Mouse (Mus musculus) erythroblast, embryonic 14.5 days (primary cell): ENCODE measurements around the gene Il18bp. TPM values are rescaled to one million over a fixed set of nuclear protein-coding genes. Genes with fewer than 3 reads are reported as not detected.
"Not testable (repeated sequence)": the region's sequence is repeated elsewhere in the genome, so short reads cannot be mapped to it uniquely, and the experiment has no call there.

Experiments
- H3K27me3 ChIP-seq: 2 replicates; pipeline ENCODE4 v1.6.1; 2012; ENCODE audit warnings: inconsistent platforms; ENCODE audit not compliant: control insufficient read depth
- H3K36me3 ChIP-seq: 2 replicates; pipeline ENCODE4 v1.6.1; 2012; ENCODE audit warnings: mild to moderate bottlenecking, inconsistent platforms; ENCODE audit not compliant: control insufficient read depth
- H3K4me1 ChIP-seq: 2 replicates; pipeline ENCODE4 v1.6.1; 2012; ENCODE audit warnings: inconsistent platforms; ENCODE audit not compliant: control insufficient read depth
- H3K4me3 ChIP-seq: replicated peaks from 2 replicates; pipeline ENCODE3; 2012; ENCODE audit warnings: moderate library complexity, mild to moderate bottlenecking, inconsistent platforms
- H3K9me3 ChIP-seq: 2 replicates; pipeline ENCODE4 v1.6.1; 2012; ENCODE audit warnings: low read length, inconsistent platforms, mixed read lengths; ENCODE audit not compliant: control insufficient read depth
- GATA1 ChIP-seq: IDR thresholded peaks from 2 replicates; pipeline ENCODE4 v1.6.1; 2012; ENCODE audit warnings: low read length, inconsistent platforms, mixed read lengths
- TAL1 ChIP-seq: IDR thresholded peaks from 3 replicates; pipeline ENCODE4 v1.6.1; 2012; ENCODE audit warnings: low read length, inconsistent platforms, mixed read lengths
- polyA plus RNA-seq: library from polyadenylated mRNA; stranded (reverse); fragments of >175 nt; gene quantifications from 2 replicates; pipeline ENCODE4 v1.2.3, GENCODE M21; 2012

Il18bp gene
- polyA plus RNA-seq, result 0.67 and 1.0 TPM in 2 replicates

DNA sequence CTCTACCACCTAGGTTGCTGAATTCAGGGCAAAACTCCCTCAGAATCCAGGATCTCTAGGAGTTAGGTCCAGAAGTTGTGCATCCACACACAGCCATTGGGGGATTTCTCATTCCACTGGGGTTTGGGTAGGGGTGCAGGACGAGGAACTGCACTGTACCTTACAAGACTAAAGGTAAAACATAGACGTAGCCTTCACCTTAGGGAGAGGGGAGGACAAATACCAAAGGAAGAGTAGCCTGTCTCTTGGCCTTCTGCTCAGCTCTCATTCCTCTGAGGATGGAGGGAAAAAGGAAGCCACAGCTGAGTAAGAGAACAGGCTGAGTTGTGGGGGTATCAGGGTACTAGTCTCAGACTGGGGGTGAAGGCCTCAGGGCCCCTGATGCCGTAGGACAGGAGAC, at the start of gene Il18bp:
Gene Il18bp, minus strand, starts transcription at position 101 of the 400 bp plus-strand sequence.
- H3K4me1 ChIP-seq, result peaks cover 6% of the 10 kb centered on the region; the same call in 1 of the 2 replicates
- H3K4me3 ChIP-seq, result no peak within 1 kb of the TSS
- peaks cover 98% of the 10 kb centered on the region for H3K36me3 ChIP-seq
- H3K9me3 ChIP-seq, result no peaks in the 10 kb centered on the region
- H3K27me3 ChIP-seq, result no peaks in the 10 kb centered on the region
- TF ChIP-seq TAL1 (no peak), GATA1 (no peak)

DNA sequence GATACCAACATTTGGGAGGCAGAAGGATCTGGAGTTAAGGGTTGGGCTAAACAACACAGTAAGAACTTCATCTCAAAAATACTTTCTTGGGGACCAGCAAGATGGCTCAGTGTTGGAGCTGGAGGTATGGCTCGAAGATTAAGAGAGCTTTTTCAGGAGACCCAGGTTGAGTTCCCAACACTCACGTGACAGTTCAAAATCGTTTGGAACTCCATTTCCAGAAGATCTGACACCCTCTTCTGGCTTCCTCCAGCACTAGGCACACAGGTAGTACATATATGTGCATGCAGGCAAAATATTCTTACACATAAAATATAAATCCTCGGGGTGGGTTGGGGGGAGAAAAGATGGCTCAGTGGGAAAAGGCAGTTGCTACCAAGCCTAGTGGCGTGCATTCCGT, 47.9 kb upstream of the Il18bp start:
- TF ChIP-seq TAL1 (no peak), GATA1 (no peak)
- Histone ChIP-seq H3K4me1 (peaks cover 47% of the 10 kb centered on the region), H3K9me3 (no peaks in the 10 kb centered on the region), H3K4me3 (peak overlapping the region; percentile 86), H3K27me3 (no peaks in the 10 kb centered on the region), H3K36me3 (peaks cover 37% of the 10 kb centered on the region)

DNA sequence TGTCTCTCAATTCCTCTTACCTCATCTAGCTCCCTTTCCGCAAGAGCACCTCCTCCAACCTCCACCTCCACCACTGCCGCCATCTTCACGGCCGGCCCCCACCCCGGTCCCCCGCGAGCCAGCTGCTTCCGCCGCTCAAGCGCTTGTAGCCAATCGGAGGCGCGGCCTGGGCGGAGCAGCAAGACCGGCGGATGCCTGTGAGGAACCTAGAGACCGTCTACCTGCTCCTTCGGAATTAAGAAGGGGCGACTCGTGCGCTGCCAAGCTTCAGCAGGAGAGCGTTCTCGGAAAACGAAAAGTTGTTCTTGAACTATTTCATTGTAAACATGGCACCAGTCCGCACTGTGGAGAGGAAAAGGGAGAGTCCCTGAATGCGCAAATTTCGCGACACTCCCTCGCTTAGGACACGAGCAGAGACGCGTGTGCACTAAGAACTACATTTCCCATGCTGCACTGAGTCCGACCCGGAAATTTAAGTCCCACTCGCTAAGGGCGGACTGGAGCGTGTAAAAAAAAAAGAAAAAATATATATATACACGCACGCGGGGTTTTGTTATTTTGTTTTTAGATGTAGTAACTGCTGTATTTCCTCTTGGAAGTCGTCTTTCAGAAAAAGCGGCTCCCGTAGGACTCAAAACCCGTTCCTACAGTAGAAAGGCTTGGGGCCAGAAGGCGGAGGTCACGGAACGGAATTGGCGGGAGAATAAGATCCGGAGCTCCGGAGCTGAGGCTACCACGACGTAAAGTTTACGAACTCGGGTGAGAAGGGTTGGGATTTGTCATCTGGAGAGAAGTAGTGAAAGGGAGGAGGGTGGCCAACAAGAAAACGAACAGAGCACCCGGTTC, 46.8 kb upstream of the Il18bp start, which contains the start of the genes Rnf121, Xndc1 and Xntrpc:
Gene Rnf121, minus strand, starts transcription at position 424 of the 846 bp plus-strand sequence.
Gene Xndc1, plus strand, starts transcription at position 466 of the 846 bp plus-strand sequence.
Gene Xntrpc, plus strand, starts transcription at position 668 of the 846 bp plus-strand sequence.
- H3K9me3 ChIP-seq, result no peaks in the 10 kb centered on the region
- H3K4me3 ChIP-seq, result peak within 1 kb of the TSS; percentile 86
- H3K27me3 ChIP-seq, result no peaks in the 10 kb centered on the region
- peaks cover 52% of the 10 kb centered on the region for H3K4me1 ChIP-seq
- peaks cover 27% of the 10 kb centered on the region for H3K36me3 ChIP-seq
- TF ChIP-seq GATA1, result no peak
- no peak for TF ChIP-seq TAL1

GRCm38 (mm10) chr7:102064655-102065045, 46.2 kb upstream of the Il18bp start:
- no peak for TF ChIP-seq GATA1
- TF ChIP-seq TAL1, result no peak
- Histone ChIP-seq H3K9me3 (no peaks in the 10 kb centered on the region), H3K4me1 (peaks cover 52% of the 10 kb centered on the region), H3K36me3 (peaks cover 26% of the 10 kb centered on the region), H3K27me3 (no peaks in the 10 kb centered on the region), H3K4me3 (peak overlapping the region; percentile 86)

- Histone ChIP-seq H3K9me3 (no peaks in the 10 kb centered on the region), H3K27me3 (no peaks in the 10 kb centered on the region), H3K4me3 (peak overlapping the region; percentile 86), H3K4me1 (peaks cover 52% of the 10 kb centered on the region), H3K36me3 (peaks cover 28% of the 10 kb centered on the region)
- TF ChIP-seq GATA1 (no peak), TAL1 (no peak)
These were observed 45.4 kb upstream of the Il18bp start for GRCm38 (mm10) chr7:102063891-102064290.

DNA sequence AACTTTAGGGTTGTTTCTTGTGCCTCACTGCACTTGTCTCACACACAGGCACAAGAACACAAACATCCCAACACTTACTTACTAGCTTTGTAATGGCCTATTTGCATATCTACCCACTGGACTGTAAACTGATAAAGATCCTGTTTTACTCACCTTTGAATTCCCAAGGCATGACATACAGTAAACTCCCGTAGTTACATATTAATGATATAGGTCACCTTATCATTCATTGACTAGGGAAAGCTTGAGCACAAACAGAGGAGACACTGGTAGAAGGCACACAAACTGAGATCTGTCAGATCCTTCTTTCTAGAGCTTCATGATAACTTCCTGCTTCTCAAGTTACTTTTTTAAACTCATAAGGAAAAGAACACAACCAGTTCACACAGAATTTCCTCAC, 43.7 kb upstream of the Il18bp start:
- Histone ChIP-seq H3K4me3 (no peak overlapping the region), H3K36me3 (peaks cover 30% of the 10 kb centered on the region), H3K9me3 (no peaks in the 10 kb centered on the region), H3K4me1 (peaks cover 44% of the 10 kb centered on the region), H3K27me3 (no peaks in the 10 kb centered on the region)
- TF ChIP-seq GATA1 (no peak), TAL1 (no peak)

DNA sequence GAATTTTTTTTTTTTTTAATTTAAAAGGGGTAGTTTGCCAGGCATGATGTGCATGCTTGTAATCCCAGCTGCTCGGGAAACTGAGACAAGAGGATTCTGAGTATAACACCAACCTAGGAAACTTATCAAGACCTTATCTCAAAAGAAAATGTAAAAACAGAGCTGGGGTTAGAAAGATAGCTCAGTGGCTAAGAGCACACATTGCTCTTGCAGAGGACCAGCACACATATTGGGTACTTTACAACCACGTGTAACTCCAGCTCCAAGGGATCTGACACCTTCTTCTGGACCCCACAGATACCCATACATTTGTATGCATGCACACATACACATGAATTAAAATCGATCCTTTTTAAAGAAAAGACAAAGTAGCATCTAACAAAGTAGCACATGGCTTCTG, 42.9 kb upstream of the Il18bp start:
- H3K36me3 ChIP-seq, result peaks cover 34% of the 10 kb centered on the region
- TF ChIP-seq TAL1 (no peak), GATA1 (no peak)
- H3K4me1 ChIP-seq, result peaks cover 38% of the 10 kb centered on the region
- no peak overlapping the region for H3K4me3 ChIP-seq
- H3K9me3 ChIP-seq, result no peaks in the 10 kb centered on the region
- no peaks in the 10 kb centered on the region for H3K27me3 ChIP-seq

GRCm38 (mm10) chr7:102048524-102048923, 30.0 kb upstream of the Il18bp start:
- H3K9me3 ChIP-seq, H3K4me1 ChIP-seq, H3K4me3 ChIP-seq, H3K27me3 ChIP-seq: not testable (repeated sequence)
- H3K36me3 ChIP-seq, result peaks cover 19% of the 10 kb centered on the region

DNA sequence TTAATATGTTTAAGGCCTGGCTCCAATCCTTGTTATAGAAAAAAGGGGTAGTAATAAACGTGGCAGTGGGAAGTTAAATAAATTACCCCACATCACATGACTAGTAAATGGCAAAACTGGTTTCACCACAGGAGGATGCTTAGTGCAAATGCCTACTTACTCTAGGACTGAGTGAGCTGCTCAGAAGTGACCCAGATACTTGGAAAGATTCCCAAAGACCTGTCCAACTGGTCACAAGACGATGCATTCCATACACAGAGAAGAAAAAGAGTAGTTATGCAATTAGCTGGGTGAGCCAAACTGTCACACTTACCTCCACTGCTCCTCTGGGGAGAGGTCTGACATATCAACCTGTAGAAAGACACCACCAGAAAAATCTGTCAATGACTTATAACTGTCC, 23.8 kb upstream of the Il18bp start:
- TF ChIP-seq TAL1, result no peak
- TF ChIP-seq GATA1, result no peak
- Histone ChIP-seq H3K9me3 (no peaks in the 10 kb centered on the region), H3K4me3 (no peak overlapping the region), H3K27me3 (no peaks in the 10 kb centered on the region), H3K4me1 (no peaks in the 10 kb centered on the region), H3K36me3 (peaks cover 56% of the 10 kb centered on the region)

DNA sequence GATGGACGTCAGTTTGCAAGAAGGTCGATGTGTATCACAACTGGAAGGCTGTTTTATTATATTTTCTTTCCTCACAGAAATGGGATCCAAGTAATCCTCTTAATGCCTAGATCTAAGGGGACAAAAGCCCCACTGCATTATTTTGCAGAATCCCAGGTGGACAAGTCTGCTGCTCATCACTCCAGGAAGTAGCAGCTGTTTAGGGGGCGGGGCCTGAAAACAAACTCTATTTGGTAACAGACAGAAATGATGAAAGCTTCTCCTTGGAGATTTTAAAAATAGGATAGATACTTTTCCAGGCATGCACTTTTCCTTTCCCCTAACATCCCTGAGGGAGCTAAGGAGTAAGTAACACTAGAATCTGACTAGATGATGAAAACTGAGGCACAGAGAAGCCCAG, 18.8 kb upstream of the Il18bp start:
- no peaks in the 10 kb centered on the region for H3K27me3 ChIP-seq
- H3K4me1 ChIP-seq, result no peaks in the 10 kb centered on the region
- H3K36me3 ChIP-seq, result peaks cover 92% of the 10 kb centered on the region
- no peak overlapping the region for H3K4me3 ChIP-seq
- no peak for TF ChIP-seq TAL1
- no peak for TF ChIP-seq GATA1
- H3K9me3 ChIP-seq, result no peaks in the 10 kb centered on the region
